ENCODE assay signal across 7 mouse cellular contexts in genomic region chr12:110844227-110845130, GRCm38 (mm10). TPM values are rescaled to one million over a fixed set of nuclear protein-coding genes. Genes with fewer than 3 reads are reported as not detected.
DNase-seq lines count a peak whose midpoint lies in the region; ATAC-seq and TF ChIP-seq lines count a peak whose summit lies in the region.

No protein-coding gene starts in this region.

- H3K9ac ChIP-seq in heart, postnatal 0 days (replicated peaks; ENCODE audit: low read depth, low read length) = peak overlapping the region; percentile 59
- peak overlapping the region; percentile 25 for H3K9ac ChIP-seq in limb, embryonic 14.5 days (ENCODE audit: low read depth, low read length, severe bottlenecking)
- H3K9ac ChIP-seq in midbrain, embryonic 12.5 days (replicated peaks) = peak overlapping the region; percentile 39

- H3K36me3 ChIP-seq in heart, postnatal 0 days (replicated peaks; ENCODE audit: control insufficient read depth, insufficient read depth, low read length) = no peaks in the 10 kb centered on the region
- no peaks in the 10 kb centered on the region for H3K36me3 ChIP-seq in limb, embryonic 14.5 days (ENCODE audit: control insufficient read depth, insufficient read depth, low read length)
- H3K36me3 ChIP-seq in midbrain, embryonic 12.5 days = no peaks in the 10 kb centered on the region

- H3K27me3 ChIP-seq in heart, postnatal 0 days (ENCODE audit: control insufficient read depth, insufficient read depth, low read length) = no peaks in the 10 kb centered on the region
- peaks cover 5% of the 10 kb centered on the region; the same call in 1 of the 2 replicates for H3K27me3 ChIP-seq in limb, embryonic 14.5 days (ENCODE audit: control insufficient read depth, insufficient read depth, low read length)
- H3K27me3 ChIP-seq in midbrain, embryonic 12.5 days = peaks cover 58% of the 10 kb centered on the region

- under 1% methylated on average over 42 of the region's 42 CpGs for WGBS in heart, postnatal 0 days
- WGBS in limb, embryonic 14.5 days = 3% methylated on average over 42 of the region's 42 CpGs
- WGBS in midbrain, embryonic 12.5 days = 2% methylated on average over 42 of the region's 42 CpGs

- peak; percentile 23 to 51 for DNase-seq in urinary bladder, adult 18-20 months (ENCODE audit: low spot score in 2 of 2)
- no peak for DNase-seq in urinary bladder, postnatal 10 days (ENCODE audit: low spot score)
- DNase-seq in heart, postnatal 0 days (ENCODE audit: low spot score) = peak; percentile 44
- DNase-seq in limb, embryonic 14.5 days (ENCODE audit: low spot score) = no peak

- no peaks in the 10 kb centered on the region for H3K9me3 ChIP-seq in heart, postnatal 0 days (replicated peaks; ENCODE audit: control insufficient read depth, low read length)
- H3K9me3 ChIP-seq in limb, embryonic 14.5 days (ENCODE audit: control insufficient read depth, low read length) = no peaks in the 10 kb centered on the region
- H3K9me3 ChIP-seq in midbrain, embryonic 12.5 days = no peaks in the 10 kb centered on the region

- peaks cover 5% of the 10 kb centered on the region; the same call in 1 of the 2 replicates for H3K4me1 ChIP-seq in heart, postnatal 0 days (ENCODE audit: control insufficient read depth, insufficient read depth)
- H3K4me1 ChIP-seq in limb, embryonic 14.5 days (ENCODE audit: control insufficient read depth, insufficient read depth, low read length) = peaks cover 8% of the 10 kb centered on the region; the same call in 1 of the 2 replicates
- H3K4me1 ChIP-seq in midbrain, embryonic 12.5 days = peaks cover 32% of the 10 kb centered on the region

- no peak for TF ChIP-seq EP300 in heart, postnatal 0 days (IDR thresholded peaks at IDR 0.05; ENCODE audit: low read depth)

- ATAC-seq in common myeloid progenitor, adult 5-6 weeks (replicated peaks; ENCODE audit: low read depth, poor library complexity, severe bottlenecking) = peak; percentile 33
- ATAC-seq in heart, postnatal 0 days (ENCODE audit: insufficient read depth, low read depth) = peak; percentile 10; the same call in 1 of the 2 replicates
- no peak for ATAC-seq in limb, embryonic 14.5 days (ENCODE audit: low FRiP score, low read depth)
- ATAC-seq in midbrain, embryonic 12.5 days (ENCODE audit: low FRiP score, low read depth) = no peak
- no peak for ATAC-seq in monocyte, adult 5-6 weeks (replicated peaks; ENCODE audit: insufficient number of reproducible peaks, low FRiP score, low TSS enrichment, poor library complexity, severe bottlenecking)

- peak overlapping the region; percentile 84 for H3K27ac ChIP-seq in heart, postnatal 0 days (ENCODE audit: low read depth)
- H3K27ac ChIP-seq in limb, embryonic 14.5 days (replicated peaks; ENCODE audit: low read depth, low read length) = no peak overlapping the region
- H3K27ac ChIP-seq in midbrain, embryonic 12.5 days (replicated peaks) = no peak overlapping the region

- H3K4me3 ChIP-seq in heart, postnatal 0 days (ENCODE audit: low read depth, low read length) = peak overlapping the region; percentile 70
- H3K4me3 ChIP-seq in limb, embryonic 14.5 days (replicated peaks; ENCODE audit: low read length) = peak overlapping the region; percentile 39
- peak overlapping the region; percentile 50 for H3K4me3 ChIP-seq in midbrain, embryonic 12.5 days

- H3K4me2 ChIP-seq in heart, postnatal 0 days (ENCODE audit: low read depth, low read length) = peak overlapping the region; percentile 71
- peak overlapping the region; percentile 58 for H3K4me2 ChIP-seq in limb, embryonic 14.5 days (replicated peaks; ENCODE audit: low read depth, low read length, severe bottlenecking)
- H3K4me2 ChIP-seq in midbrain, embryonic 12.5 days (replicated peaks) = peak overlapping the region; percentile 57

- no peak for TF ChIP-seq POLR2A in limb, embryonic 14.5 days (IDR thresholded peaks at IDR 0.05; ENCODE audit: borderline replicate concordance, extremely low read depth, insufficient read depth, insufficient read length)

- TF ChIP-seq CTCF in heart, postnatal 0 days (IDR thresholded peaks at IDR 0.05; ENCODE audit: low read depth) = no peak

RNA-seq across cellular contexts. Expression of gene Mok, which starts 3.7 kb away (rescaled TPM):
- total RNA-seq in common myeloid progenitor, adult 5-6 weeks (2017) = 0.87 TPM in 1 of 2 replicates, not detected in the other
- 3.1 and 7.4 TPM in 2 replicates for total RNA-seq in heart, postnatal 0 days (2014; rRNA removed; ENCODE audit: low replicate concordance)
- 2.2 and 2.3 TPM in 2 replicates for polyA plus RNA-seq in heart, postnatal 0 days (2015; fragmentation: Nextera tagmentation; extraction: Ambion mirVana)
- 5.4 and 5.6 TPM in 2 replicates for polyA plus RNA-seq in limb, embryonic 14.5 days (2012; rRNA removed)
- 4.5 and 5.8 TPM in 2 replicates for polyA plus RNA-seq in limb, embryonic 14.5 days (2014; fragmentation: Nextera tagmentation; extraction: Ambion mirVana)
- 11.1 and 13.2 TPM in 2 replicates for polyA plus RNA-seq in midbrain, embryonic 12.5 days (2016; fragmentation: Nextera tagmentation; extraction: Ambion mirVana)
- total RNA-seq in monocyte, adult 5-6 weeks (2017) = 0.10 to 0.32 TPM in 2 of 3 replicates, not detected in the other

RNA-seq across cellular contexts. Expression of gene Zfp839, which starts 5.6 kb away (rescaled TPM):
- 6.0 and 7.1 TPM in 2 replicates for total RNA-seq in common myeloid progenitor, adult 5-6 weeks (2017)
- total RNA-seq in heart, postnatal 0 days (2014; rRNA removed; ENCODE audit: low replicate concordance) = 4.1 and 6.3 TPM in 2 replicates
- 2.6 and 3.2 TPM in 2 replicates for polyA plus RNA-seq in heart, postnatal 0 days (2015; fragmentation: Nextera tagmentation; extraction: Ambion mirVana)
- 8.7 and 10.0 TPM in 2 replicates for polyA plus RNA-seq in limb, embryonic 14.5 days (2012; rRNA removed)
- 3.9 and 4.8 TPM in 2 replicates for polyA plus RNA-seq in limb, embryonic 14.5 days (2014; fragmentation: Nextera tagmentation; extraction: Ambion mirVana)
- polyA plus RNA-seq in midbrain, embryonic 12.5 days (2016; fragmentation: Nextera tagmentation; extraction: Ambion mirVana) = 3.9 and 5.1 TPM in 2 replicates
- 6.5 to 11.1 TPM (median 9.0 TPM) in 3 replicates for total RNA-seq in monocyte, adult 5-6 weeks (2017)

RNA-seq across cellular contexts. Expression of gene Cinp, which starts 44.5 kb away (rescaled TPM):
- total RNA-seq in common myeloid progenitor, adult 5-6 weeks (2017) = 99.3 and 115 TPM in 2 replicates
- total RNA-seq in heart, postnatal 0 days (2014; rRNA removed; ENCODE audit: low replicate concordance) = 59.1 and 91.0 TPM in 2 replicates
- polyA plus RNA-seq in heart, postnatal 0 days (2015; fragmentation: Nextera tagmentation; extraction: Ambion mirVana) = 44.0 and 47.8 TPM in 2 replicates
- polyA plus RNA-seq in limb, embryonic 14.5 days (2012; rRNA removed) = 74.0 and 74.8 TPM in 2 replicates
- polyA plus RNA-seq in limb, embryonic 14.5 days (2014; fragmentation: Nextera tagmentation; extraction: Ambion mirVana) = 73.4 and 77.6 TPM in 2 replicates
- 58.5 and 72.6 TPM in 2 replicates for polyA plus RNA-seq in midbrain, embryonic 12.5 days (2016; fragmentation: Nextera tagmentation; extraction: Ambion mirVana)
- 22.7 to 35.9 TPM (median 27.8 TPM) in 3 replicates for total RNA-seq in monocyte, adult 5-6 weeks (2017)

RNA-seq across cellular contexts. Expression of gene Tecpr2, which starts 44.6 kb away (rescaled TPM):
- total RNA-seq in common myeloid progenitor, adult 5-6 weeks (2017) = 3.8 and 5.7 TPM in 2 replicates
- 4.1 and 4.7 TPM in 2 replicates for total RNA-seq in heart, postnatal 0 days (2014; rRNA removed; ENCODE audit: low replicate concordance)
- polyA plus RNA-seq in heart, postnatal 0 days (2015; fragmentation: Nextera tagmentation; extraction: Ambion mirVana) = 1.3 and 1.4 TPM in 2 replicates
- 10.1 and 11.4 TPM in 2 replicates for polyA plus RNA-seq in limb, embryonic 14.5 days (2012; rRNA removed)
- 3.8 and 4.4 TPM in 2 replicates for polyA plus RNA-seq in limb, embryonic 14.5 days (2014; fragmentation: Nextera tagmentation; extraction: Ambion mirVana)
- polyA plus RNA-seq in midbrain, embryonic 12.5 days (2016; fragmentation: Nextera tagmentation; extraction: Ambion mirVana) = 7.5 and 8.4 TPM in 2 replicates
- 3.7 to 4.9 TPM (median 3.8 TPM) in 3 replicates for total RNA-seq in monocyte, adult 5-6 weeks (2017)

Comparison
In these comparisons a context has a peak if more than half of its experiments do, and no peak if none do; other contexts are left out.
1. DNase-seq: peak in urinary bladder, adult 18-20 months (2 of 2) and heart, postnatal 0 days (single experiment); none in urinary bladder, postnatal 10 days (single experiment) and limb, embryonic 14.5 days (single experiment).
2. ATAC-seq: peak in common myeloid progenitor, adult 5-6 weeks (single experiment) and heart, postnatal 0 days (single experiment); none in limb, embryonic 14.5 days (single experiment), midbrain, embryonic 12.5 days (single experiment) and monocyte, adult 5-6 weeks (single experiment).
3. Peak in every context shown above with its lines, with median percentiles within 50 percentile points of each other: H3K4me2 ChIP-seq, H3K4me3 ChIP-seq and H3K9ac ChIP-seq.